Mouse (Mus musculus): ENCODE data around the gene Txnip. TPM values are rescaled to one million over a fixed set of nuclear protein-coding genes. Genes with fewer than 3 reads are reported as not detected.

The Txnip gene
- polyA plus RNA-seq, 1 experiment from 2014 or later, result 75.8 TPM

DNA sequence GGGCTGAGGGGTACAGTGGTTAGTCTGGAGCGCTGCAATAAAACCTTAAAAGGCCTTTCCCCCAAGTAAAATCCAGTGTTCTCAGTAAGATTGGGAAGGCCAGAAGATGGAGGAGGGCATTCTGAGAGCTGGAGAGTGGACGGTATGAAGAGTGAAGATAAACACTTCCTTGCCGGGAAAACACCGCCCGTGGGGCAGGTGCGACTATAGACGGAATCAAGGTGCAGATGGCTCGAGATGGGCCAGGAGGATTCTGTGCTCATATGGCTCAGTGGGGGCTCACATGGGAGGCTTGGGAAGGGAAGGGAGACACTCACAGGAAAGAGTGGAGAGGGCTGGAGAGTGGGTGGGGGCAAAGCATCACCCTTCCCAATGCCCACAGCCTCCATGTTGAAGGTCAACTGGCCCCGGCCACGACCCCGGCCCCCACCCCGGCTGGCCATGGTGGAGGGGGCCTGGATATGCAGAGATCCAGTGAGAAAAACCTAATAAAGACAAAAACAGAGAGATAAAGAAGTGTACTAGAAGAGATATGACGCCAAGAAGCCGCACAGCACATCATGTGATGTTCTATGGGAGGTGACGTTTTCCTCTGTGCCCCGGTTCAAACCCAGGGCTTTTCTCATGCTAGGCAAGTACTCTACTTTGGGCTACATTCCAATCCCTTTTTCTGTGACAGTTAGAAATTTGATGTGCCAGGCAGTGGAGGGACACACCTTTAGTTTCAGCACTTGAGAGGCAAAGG, 24.2 kb downstream of the Txnip start:
- WGBS, result 82% methylated on average over 16 of the region's 16 CpGs
- Histone ChIP-seq H3K27ac (no peak overlapping the region), H3K4me2 (replicated peaks) (no peak overlapping the region), H3K36me3 (no peaks in the 10 kb centered on the region), H3K9ac (no peak overlapping the region), H3K4me1 (peaks cover 9% of the 10 kb centered on the region), H3K4me3 (no peak overlapping the region), H3K27me3 (no peaks in the 10 kb centered on the region), H3K9me3 (no peaks in the 10 kb centered on the region)
- no peak for ATAC-seq (ENCODE audit: insufficient number of reproducible peaks, insufficient read depth, low FRiP score, low TSS enrichment)

- Histone ChIP-seq H3K27me3 (no peaks in the 10 kb centered on the region), H3K4me2 (replicated peaks) (no peak overlapping the region), H3K9me3 (no peaks in the 10 kb centered on the region), H3K4me3 (no peak overlapping the region), H3K9ac (no peak overlapping the region), H3K27ac (no peak overlapping the region), H3K36me3 (no peaks in the 10 kb centered on the region), H3K4me1 (peaks cover 4% of the 10 kb centered on the region; the same call in 1 of the 2 replicates)
- ATAC-seq (ENCODE audit: insufficient number of reproducible peaks, insufficient read depth, low FRiP score, low TSS enrichment), result no peak
- WGBS, result 90% methylated on average over 5 of the region's 5 CpGs
Measured at GRCm38 (mm10) chr3:96583386-96583785, 25.6 kb downstream of the Txnip start.

GRCm38 (mm10) chr3:96590657-96591056, 32.9 kb downstream of the Txnip start:
- no peak for ATAC-seq (ENCODE audit: insufficient number of reproducible peaks, insufficient read depth, low FRiP score, low TSS enrichment)
- Histone ChIP-seq H3K4me2 (replicated peaks) (no peak overlapping the region), H3K27ac (no peak overlapping the region), H3K4me1 (peaks cover 12% of the 10 kb centered on the region), H3K4me3 (no peak overlapping the region), H3K9ac (no peak overlapping the region), H3K36me3 (no peaks in the 10 kb centered on the region), H3K27me3 (peaks cover 9% of the 10 kb centered on the region), H3K9me3 (no peaks in the 10 kb centered on the region)
- 82% methylated on average over 4 of the region's 4 CpGs for WGBS

DNA sequence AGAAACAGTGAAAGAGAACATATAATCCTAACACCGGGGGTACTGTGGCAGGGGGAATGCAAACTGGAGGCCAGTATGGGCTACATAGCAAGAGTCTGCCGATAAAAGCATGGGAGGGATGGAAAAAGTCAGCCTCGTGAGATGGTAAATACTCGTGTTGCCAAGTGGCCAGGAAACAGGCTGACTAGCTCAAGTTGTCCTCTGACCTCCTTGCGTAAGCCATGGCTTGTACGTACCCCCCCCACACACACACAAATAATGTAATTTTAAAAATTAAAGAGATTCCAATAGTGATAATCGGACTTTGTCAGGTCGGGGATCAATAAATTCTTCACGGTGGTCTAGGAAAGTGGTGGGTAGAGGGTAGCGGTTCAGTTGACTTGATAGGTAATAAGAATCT, 35.6 kb downstream of the Txnip start:
- ATAC-seq (ENCODE audit: insufficient number of reproducible peaks, insufficient read depth, low FRiP score, low TSS enrichment), result no peak
- under 1% methylated on average over 10 of the region's 10 CpGs for WGBS
- H3K4me2 ChIP-seq (replicated peaks), result peak overlapping the region; percentile 72
- peaks cover 12% of the 10 kb centered on the region for H3K27me3 ChIP-seq
- peak overlapping the region; percentile 61 for H3K9ac ChIP-seq
- H3K4me3 ChIP-seq, result peak overlapping the region; percentile 56
- H3K27ac ChIP-seq, result peak overlapping the region; percentile 70; the same call in 1 of the 2 replicates
- H3K36me3 ChIP-seq, result no peaks in the 10 kb centered on the region
- peaks cover 34% of the 10 kb centered on the region for H3K4me1 ChIP-seq
- H3K9me3 ChIP-seq, result no peaks in the 10 kb centered on the region

- H3K4me2 ChIP-seq (replicated peaks), result peak within 1 kb of the TSS; percentile 72
- peak; percentile 78 for ATAC-seq (ENCODE audit: insufficient number of reproducible peaks, insufficient read depth, low FRiP score, low TSS enrichment)
- peak within 1 kb of the TSS; percentile 56 for H3K4me3 ChIP-seq
- peak within 1 kb of the TSS; percentile 70 for H3K27ac ChIP-seq
- H3K27me3 ChIP-seq, result peaks cover 12% of the 10 kb centered on the region
- H3K9ac ChIP-seq, result peak within 1 kb of the TSS; percentile 61
- under 1% methylated on average over 37 of the region's 38 CpGs for WGBS
- H3K9me3 ChIP-seq, result no peaks in the 10 kb centered on the region
- H3K36me3 ChIP-seq, result no peaks in the 10 kb centered on the region
- H3K4me1 ChIP-seq, result peaks cover 38% of the 10 kb centered on the region
Measured at GRCm38 (mm10) chr3:96593790-96594560, 36.2 kb downstream of the Txnip start, which contains the start of gene Polr3gl. Gene Polr3gl (minus strand): TSS chr3:96594181.

DNA sequence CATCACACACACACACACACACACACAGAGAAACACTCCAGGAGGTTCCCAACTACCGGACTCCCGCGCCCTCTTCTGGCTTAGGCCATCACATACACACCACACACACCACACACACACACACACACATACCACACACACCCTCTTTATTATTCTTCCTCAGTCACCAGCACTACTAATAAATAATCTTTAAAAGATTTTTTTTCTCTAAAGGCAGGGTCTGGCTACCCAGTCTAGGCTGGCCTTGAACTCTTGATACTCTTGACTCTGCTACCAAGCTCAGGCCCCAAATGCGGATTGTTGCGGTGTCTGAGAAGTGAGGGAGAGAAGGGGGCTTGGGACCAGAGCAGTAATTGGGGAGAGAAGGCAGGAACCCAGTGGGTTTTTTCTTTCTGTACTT, 37.1 kb downstream of the Txnip start:
- Histone ChIP-seq H3K36me3 (no peaks in the 10 kb centered on the region), H3K27me3 (peaks cover 17% of the 10 kb centered on the region), H3K9me3 (no peaks in the 10 kb centered on the region), H3K9ac (no peak overlapping the region), H3K27ac (no peak overlapping the region), H3K4me1 (peaks cover 40% of the 10 kb centered on the region), H3K4me2 (replicated peaks) (no peak overlapping the region), H3K4me3 (no peak overlapping the region)
- no peak for ATAC-seq (ENCODE audit: insufficient number of reproducible peaks, insufficient read depth, low FRiP score, low TSS enrichment)
- WGBS, result 74% methylated on average over 5 of the region's 5 CpGs

DNA sequence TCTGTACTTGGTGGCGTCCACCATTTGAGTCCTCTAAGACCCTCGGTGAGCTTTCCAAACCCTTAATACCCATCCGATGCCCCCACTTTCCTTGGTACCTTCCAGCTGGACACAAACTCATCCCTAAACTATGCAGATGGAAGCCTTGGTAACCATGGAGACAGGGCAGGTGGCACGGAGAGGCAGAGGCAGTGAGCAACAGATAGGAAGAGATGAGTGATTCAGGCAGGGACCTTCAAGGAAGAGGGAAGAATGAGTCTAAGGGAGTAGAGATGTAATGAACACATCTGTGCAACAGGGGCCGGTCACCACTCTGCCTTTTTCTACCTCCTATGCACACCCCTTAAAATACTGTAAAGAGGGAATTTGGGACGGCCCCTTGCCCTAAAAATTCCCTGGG, 37.9 kb downstream of the Txnip start:
- Histone ChIP-seq H3K36me3 (no peaks in the 10 kb centered on the region), H3K9me3 (no peaks in the 10 kb centered on the region), H3K27me3 (peaks cover 17% of the 10 kb centered on the region), H3K4me3 (0 out of 2 replicates have a peak overlapping the region, but pooled peaks have one; percentile 47), H3K4me2 (replicated peaks) (peak overlapping the region; percentile 96), H3K27ac (no peak overlapping the region), H3K4me1 (peaks cover 47% of the 10 kb centered on the region), H3K9ac (no peak overlapping the region; the same call in 1 of the 2 replicates)
- ATAC-seq (ENCODE audit: insufficient number of reproducible peaks, insufficient read depth, low FRiP score, low TSS enrichment), result no peak
- 24% methylated on average over 6 of the region's 6 CpGs for WGBS

DNA sequence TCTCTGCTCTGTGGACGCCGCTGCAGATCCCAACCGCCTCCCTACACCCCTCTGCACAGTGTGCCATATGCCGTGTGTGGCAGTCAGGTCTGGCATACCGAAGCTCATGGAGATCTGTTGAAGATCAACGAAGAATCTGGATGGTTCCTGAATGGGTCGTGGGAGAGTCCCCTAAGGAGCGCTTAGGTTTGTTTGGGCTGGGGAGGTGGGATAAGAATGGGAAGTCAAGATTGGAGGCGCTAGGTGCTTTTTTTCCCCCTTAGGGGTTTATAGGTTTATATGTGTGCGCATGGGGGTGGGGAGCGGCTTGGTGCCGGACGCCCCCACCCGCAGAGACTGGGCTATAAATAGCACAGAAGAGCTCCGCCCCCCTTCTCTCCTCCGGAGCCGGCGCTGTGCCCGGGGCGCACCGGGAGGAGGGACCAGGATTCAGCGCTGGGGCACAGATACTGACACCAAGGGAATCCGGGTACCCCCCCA, 38.5 kb downstream of the Txnip start, which contains the start of gene Ankrd34a:
Gene Ankrd34a, plus strand, starts transcription at position 409 of the 480 bp plus-strand sequence.
- H3K9me3 ChIP-seq, result no peaks in the 10 kb centered on the region
- peaks cover 17% of the 10 kb centered on the region for H3K27me3 ChIP-seq
- peak within 1 kb of the TSS; percentile 96 for H3K4me2 ChIP-seq (replicated peaks)
- H3K4me1 ChIP-seq, result peaks cover 47% of the 10 kb centered on the region
- H3K27ac ChIP-seq, result peak within 1 kb of the TSS; percentile 64; the same call in 1 of the 2 replicates
- ATAC-seq (ENCODE audit: insufficient number of reproducible peaks, insufficient read depth, low FRiP score, low TSS enrichment), result no peak
- H3K4me3 ChIP-seq, result peak within 1 kb of the TSS; percentile 47
- peak within 1 kb of the TSS; percentile 63 for H3K9ac ChIP-seq
- H3K36me3 ChIP-seq, result no peaks in the 10 kb centered on the region
- WGBS, result under 1% methylated on average over 23 of the region's 23 CpGs

GRCm38 (mm10) chr3:96596855-96597254, 39.1 kb downstream of the Txnip start:
- H3K4me2 ChIP-seq (replicated peaks), result peak overlapping the region; percentile 96
- H3K4me1 ChIP-seq, result peaks cover 47% of the 10 kb centered on the region
- H3K27ac ChIP-seq, result no peak overlapping the region
- WGBS, result 8% methylated on average over 9 of the region's 12 CpGs
- H3K9me3 ChIP-seq, result no peaks in the 10 kb centered on the region
- peaks cover 17% of the 10 kb centered on the region for H3K27me3 ChIP-seq
- ATAC-seq (ENCODE audit: insufficient number of reproducible peaks, insufficient read depth, low FRiP score, low TSS enrichment), result no peak
- H3K9ac ChIP-seq, result peak overlapping the region; percentile 63
- H3K36me3 ChIP-seq, result no peaks in the 10 kb centered on the region
- peak overlapping the region; percentile 47 for H3K4me3 ChIP-seq

DNA sequence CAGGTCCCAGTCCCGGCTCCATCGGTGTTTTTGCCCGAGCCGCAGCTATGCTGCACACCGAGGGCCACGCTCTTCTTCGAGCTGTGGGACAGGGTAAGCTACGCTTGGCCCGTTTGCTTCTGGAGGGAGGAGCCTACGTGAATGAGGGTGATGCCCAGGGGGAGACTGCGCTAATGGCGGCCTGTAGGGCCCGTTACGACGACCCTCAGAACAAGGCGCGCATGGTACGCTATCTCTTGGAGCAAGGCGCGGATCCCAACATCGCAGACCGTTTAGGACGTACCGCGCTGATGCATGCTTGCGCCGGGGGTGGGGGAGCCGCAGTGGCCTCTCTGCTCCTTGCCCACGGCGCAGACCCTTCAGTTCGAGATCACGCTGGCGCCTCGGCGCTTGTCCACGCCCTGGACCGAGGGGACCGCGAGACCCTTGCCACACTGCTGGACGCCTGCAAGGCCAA, 39.7 kb downstream of the Txnip start:
- ATAC-seq (ENCODE audit: insufficient number of reproducible peaks, insufficient read depth, low FRiP score, low TSS enrichment), result no peak
- H3K27ac ChIP-seq, result peak overlapping the region; percentile 64; the same call in 1 of the 2 replicates
- peaks cover 17% of the 10 kb centered on the region for H3K27me3 ChIP-seq
- H3K4me1 ChIP-seq, result peaks cover 48% of the 10 kb centered on the region
- no peaks in the 10 kb centered on the region for H3K36me3 ChIP-seq
- H3K9ac ChIP-seq, result peak overlapping the region; percentile 63
- WGBS, result under 1% methylated on average over 40 of the region's 40 CpGs
- H3K9me3 ChIP-seq, result no peaks in the 10 kb centered on the region
- H3K4me2 ChIP-seq (replicated peaks), result peak overlapping the region; percentile 96
- peak overlapping the region; percentile 47 for H3K4me3 ChIP-seq

GRCm38 (mm10) chr3:96598156-96599068, 40.7 kb downstream of the Txnip start:
- Histone ChIP-seq H3K9me3 (no peaks in the 10 kb centered on the region), H3K27ac (peak overlapping the region; percentile 64; the same call in 1 of the 2 replicates), H3K27me3 (peaks cover 17% of the 10 kb centered on the region), H3K9ac (peak overlapping the region; percentile 63), H3K36me3 (no peaks in the 10 kb centered on the region), H3K4me3 (peak overlapping the region; percentile 47), H3K4me1 (peaks cover 49% of the 10 kb centered on the region), H3K4me2 (replicated peaks) (peak overlapping the region; percentile 96)
- no peak for ATAC-seq (ENCODE audit: insufficient number of reproducible peaks, insufficient read depth, low FRiP score, low TSS enrichment)
- WGBS, result 1% methylated on average over 54 of the region's 54 CpGs

Measured in embryonic facial prominence, embryonic 12.5 days (tissue).